Mouse (Mus musculus) CD4-positive helper T cell, adult 2 months (primary cell): ENCODE measurements around the gene Ubac1.

Source experiments
- DNase-seq: peaks from one replicate; pipeline ENCODE4 v3.0.0-alpha.2; 2012; ENCODE audit warnings: low read depth, missing footprints, low spot score

Ubac1 gene

DNA sequence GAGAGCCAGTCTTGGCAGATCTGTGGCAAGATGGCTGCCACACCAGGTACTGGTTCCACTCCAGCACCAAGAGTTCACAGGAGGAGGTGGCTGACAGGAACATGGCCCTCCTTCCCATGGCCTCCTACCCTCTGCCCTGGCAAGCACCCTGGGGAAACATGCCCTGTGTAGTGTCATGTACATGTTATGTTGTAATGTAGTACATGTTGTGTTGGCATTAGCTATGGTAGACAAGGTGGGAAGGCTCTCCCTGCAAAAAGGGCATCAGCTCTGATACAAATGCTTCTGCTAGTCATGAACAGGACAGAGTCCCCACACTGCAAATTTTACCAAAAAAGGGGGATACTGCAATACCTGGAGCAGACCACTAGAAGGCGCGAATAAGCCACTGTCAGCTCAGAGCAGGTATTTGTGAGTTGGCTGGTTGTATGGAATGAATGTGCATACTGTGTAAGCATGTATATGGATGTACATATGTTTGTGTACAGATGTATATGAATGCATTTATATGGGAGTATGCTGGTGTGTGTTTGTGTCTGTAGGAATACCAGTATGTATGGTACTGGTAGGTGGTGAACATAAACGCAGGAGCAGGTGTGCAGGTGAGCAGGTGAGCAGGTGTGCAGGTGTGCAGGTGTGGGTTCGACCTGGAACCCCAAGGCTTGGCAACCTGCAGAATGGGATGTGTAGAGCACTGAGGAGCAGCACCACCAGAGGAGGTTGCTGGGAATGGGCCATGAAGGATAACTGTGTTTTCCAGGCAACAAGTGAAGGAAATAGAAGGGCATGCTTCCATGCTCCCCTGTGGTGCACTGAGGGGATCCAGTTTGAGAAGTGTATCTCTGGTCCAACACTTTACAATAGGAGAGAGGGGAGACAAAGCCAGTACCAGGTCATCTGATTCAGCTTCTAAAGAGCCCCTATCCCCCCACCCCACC lies 2.9 kb upstream of the Ubac1 start:
- DNase-seq = peak; percentile 56

DNA sequence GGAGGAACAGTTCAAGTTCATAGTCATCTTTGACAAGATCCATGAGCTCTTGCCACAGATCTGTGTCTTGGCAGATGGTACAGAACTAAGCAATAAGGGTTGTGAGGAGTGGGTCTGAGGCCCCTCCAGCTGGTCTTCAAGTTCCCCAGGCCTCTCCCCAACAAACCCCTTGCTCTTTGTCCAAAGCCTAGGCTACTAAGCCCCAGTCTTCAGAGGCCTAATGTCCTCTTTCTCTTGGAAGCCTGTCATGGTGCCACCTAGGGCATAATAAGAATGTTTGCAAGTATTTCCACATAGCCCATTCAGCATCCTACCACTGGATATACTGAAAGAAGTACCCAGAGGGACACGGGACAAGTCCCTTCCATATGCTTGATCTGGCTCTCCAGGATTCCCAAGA lies 1.1 kb upstream of the Ubac1 start:
- DNase-seq = no peak

- no peak for DNase-seq
Measured at GRCm38 (mm10) chr2:26022258-26022565, 665 bp upstream of the Ubac1 start.

GRCm38 (mm10) chr2:26020714-26021560 lies 610 bp downstream of the Ubac1 start:
- no peak for DNase-seq

GRCm38 (mm10) chr2:26019923-26020322 lies 1.6 kb downstream of the Ubac1 start:
- no peak for DNase-seq

DNA sequence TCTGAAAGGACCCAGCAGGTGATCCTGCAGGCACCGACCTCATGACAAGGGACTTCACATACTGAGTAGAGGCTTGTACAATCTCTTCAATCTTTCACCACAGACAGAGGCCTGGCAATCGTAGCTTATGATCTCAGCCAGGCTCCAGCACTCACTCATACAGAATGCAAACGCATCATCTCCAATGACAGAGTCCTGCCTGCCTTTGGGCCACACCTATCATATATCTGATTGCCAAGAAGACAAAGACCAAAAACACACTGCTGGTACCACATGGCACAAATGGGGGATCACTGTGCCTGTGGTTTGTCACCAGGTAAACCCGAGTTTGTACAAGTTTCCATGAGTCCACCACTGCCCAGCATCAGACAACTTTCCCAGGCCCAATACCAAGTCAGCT lies 4.2 kb downstream of the Ubac1 start:
- peak; percentile 46 for DNase-seq

- no peak for DNase-seq
Measured at GRCm38 (mm10) chr2:26013674-26014073, 7.9 kb downstream of the Ubac1 start.

- DNase-seq = no peak
Measured at GRCm38 (mm10) chr2:26011420-26011819, 10.1 kb downstream of the Ubac1 start.

- DNase-seq = no peak
Measured at GRCm38 (mm10) chr2:26002001-26002400, 19.5 kb downstream of the Ubac1 start.

DNA sequence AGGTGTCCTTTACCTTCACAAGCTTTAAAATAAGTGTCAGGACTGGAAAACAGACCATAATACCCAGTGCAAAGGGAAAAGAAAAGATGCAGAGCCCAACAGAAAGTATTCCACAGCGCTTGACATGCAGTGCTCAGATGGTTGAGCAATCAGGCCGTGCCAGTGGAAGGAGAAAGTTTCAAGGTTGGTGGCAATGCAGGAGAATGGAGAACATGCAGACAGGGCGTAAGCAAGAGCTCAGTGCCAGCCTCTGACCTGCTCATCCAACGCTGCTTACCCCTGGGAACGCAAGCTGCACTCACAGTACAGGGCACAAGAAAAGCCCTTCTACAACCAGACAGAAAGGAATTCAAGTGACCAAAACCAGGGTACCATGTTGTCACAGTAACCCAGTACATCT lies 20.4 kb downstream of the Ubac1 start:
- no peak for DNase-seq

DNA sequence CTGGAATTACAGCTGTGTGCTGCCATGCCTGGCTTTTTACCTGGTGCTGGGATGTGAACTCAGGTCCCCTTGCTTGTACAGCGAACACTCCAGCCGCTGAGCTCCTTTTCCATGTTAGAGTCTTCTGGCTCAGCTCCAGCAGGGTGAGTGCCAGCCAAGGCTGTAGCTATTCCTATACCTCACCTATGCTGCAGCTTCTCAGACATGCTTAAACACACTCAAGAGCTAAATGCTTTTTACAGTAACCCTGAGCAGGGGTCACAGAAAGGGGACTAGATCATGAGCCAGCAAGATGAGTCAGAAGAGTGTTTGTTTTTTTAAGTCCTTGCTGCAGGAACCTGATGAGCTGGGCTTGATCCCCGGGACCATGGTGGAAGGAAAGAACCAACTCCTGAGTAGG lies 23.8 kb downstream of the Ubac1 start:
- no peak for DNase-seq

- DNase-seq = no peak
Measured at GRCm38 (mm10) chr2:25994791-25995190, 26.8 kb downstream of the Ubac1 start.

GRCm38 (mm10) chr2:25992285-25992684 lies 29.3 kb downstream of the Ubac1 start:
- no peak for DNase-seq

GRCm38 (mm10) chr2:25989651-25990050 lies 31.9 kb downstream of the Ubac1 start:
- no peak for DNase-seq

DNA sequence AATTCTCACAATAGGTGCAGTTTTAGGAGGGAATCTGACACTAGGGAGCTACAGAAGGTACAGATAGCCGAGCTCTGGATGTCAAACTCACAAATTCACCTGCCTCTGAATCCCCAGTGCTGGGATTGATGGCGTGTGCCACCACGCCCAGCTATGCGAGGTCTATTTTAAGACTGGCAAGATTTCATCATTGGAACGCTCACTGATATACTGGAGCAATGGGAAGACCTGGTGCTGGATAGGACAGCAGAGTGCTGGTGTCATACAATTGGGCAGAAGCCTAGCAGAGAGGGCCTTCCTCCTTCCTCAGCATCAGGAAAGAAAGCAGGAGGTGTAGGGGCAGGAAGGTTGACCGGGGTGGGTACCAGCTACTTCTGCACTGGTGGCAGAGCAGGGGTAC lies 33.7 kb downstream of the Ubac1 start:
- no peak for DNase-seq

- no peak for DNase-seq
Measured at GRCm38 (mm10) chr2:25986601-25987000, 34.9 kb downstream of the Ubac1 start.

DNA sequence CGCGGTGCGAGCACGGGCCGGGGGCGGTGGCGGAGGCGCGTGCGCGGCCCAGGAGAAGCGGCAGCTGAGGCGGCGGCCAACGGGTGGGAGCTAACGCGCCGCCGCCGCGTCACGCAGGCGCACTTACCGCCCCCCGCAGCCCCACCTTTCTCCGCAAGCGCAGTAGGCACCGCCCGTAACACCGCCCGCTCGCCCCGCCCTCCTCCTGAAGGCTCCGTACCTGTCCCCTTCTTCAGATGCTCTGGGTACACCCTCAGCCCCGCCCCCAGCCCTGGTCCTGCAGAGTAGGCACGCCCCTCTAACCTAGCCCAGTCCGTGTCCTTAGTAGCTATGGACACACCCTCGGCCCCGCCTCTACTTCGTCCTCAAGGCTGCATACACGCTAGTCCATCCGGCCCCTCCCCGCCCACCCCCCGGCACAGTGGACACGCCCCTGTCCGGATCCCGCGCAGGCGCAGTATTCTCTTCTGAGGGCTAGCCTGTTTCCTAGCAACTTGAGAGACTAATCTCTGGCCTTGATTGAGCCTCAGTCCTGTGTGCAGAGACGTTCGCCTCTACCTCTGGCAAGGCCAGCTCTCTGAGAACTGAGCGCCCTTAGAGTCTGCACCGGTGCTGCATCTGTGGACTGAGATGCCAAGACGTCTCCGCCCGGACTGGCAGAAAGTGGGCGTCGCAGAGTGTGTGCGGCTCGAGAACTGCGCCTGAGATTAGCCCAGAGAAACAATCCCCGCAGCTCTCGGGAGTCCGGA lies 38.2 kb downstream of the Ubac1 start, which contains the start of gene Camsap1:
Camsap1 (minus strand) TSS at position 124 of the 749 bp plus-strand sequence.
- DNase-seq = peak; percentile 99

GRCm38 (mm10) chr2:25982426-25983091 lies 39.0 kb downstream of the Ubac1 start:
- no peak for DNase-seq

DNA sequence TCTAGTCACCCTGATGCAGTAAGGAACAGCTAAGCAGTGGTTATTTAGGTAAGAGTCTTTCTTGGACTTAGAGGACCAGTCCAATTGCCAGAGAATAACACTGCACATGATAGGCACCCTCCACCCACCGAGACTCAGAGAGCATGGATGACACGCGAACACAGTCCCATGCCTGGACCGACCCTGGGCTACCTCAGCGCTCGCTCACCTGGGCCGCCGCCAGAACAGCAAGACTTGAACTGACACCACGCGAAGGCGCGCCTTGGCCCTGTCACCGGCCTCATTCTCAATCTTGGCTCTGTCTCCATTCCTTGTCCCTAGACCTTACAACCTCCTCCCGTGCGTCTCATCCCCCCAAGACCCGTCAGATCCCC lies 39.5 kb downstream of the Ubac1 start:
- peak; percentile 43 for DNase-seq

GRCm38 (mm10) chr2:25978997-25979396 lies 42.5 kb downstream of the Ubac1 start:
- DNase-seq = no peak

DNA sequence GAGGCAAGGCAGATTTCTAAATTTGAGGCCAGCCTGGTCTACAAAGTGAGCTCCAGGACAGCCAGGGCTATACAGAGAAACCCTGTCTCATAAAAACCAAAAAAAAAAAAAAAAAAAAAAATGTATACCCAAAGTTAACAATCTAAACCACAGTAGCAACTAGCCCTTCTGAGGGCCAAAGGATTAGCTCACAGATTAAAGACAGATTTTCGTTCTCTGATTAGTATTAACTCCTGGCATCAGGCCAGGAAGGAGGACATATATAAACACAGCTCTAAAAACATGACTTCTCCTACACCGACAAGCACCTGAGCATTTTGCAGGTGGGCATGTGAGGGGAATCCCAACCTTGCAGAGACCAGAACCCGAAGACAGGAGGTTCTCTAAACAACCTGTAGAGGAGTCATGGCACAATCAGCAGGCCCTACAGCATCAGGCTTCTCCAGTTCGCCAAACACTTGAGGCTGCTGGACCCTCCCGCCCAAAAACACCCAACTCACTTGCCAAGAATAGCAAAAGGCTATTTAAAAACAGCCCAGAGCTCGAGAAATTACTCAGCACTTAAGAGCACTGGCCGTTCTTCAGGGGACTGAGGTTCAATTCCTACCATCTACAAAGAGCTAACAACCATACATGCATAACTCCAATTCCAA lies 43.8 kb downstream of the Ubac1 start:
- DNase-seq = no peak
